Mouse (Mus musculus) liver, adult 2 months (tissue): ENCODE data around the gene Scgb3a1.

ENCODE experiments used
- CTCF ChIP-seq: fragments of 200-500 bp; IDR thresholded peaks from 2 replicates; pipeline ENCODE4 v1.5.1; 2011; ENCODE audit warnings: low read depth, low read length, control low read depth
- POLR2A ChIP-seq: fragments of 200-500 bp; IDR thresholded peaks from 2 replicates; pipeline ENCODE4 v1.6.1; 2011; ENCODE audit warnings: low read length, control low read depth; ENCODE audit not compliant: insufficient read depth; ENCODE audit errors: extremely low read depth

DNA sequence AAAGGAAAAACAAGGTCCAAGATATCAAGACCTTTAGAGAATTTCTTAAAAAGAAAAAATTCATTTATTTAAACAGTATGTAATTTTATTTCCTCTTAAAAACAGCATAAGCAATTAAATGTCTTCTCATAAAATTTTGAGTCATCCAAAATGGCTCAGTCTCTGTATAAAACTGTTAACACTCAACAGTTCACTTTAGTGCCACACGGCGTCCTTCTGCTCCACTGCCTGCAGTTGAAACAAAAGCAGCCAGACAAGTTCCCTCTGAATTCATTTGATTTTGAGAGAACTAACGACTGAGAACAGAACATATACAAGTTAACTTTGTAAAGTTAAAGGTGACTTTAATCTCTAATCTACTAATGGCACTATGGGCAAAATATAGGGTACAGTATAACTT, 10.0 kb downstream of the Scgb3a1 start:
- TF ChIP-seq CTCF (no peak), POLR2A (no peak)
